Mouse (Mus musculus) megakaryocyte, embryonic 14.5 days (primary cell): ENCODE data around the gene Gse1. TPM values are rescaled to one million over a fixed set of nuclear protein-coding genes. Genes with fewer than 3 reads are reported as not detected.

Experiments used
- H3K27me3 ChIP-seq: replicated peaks from 2 replicates; pipeline ENCODE3; 2012; ENCODE audit warnings: inconsistent platforms
- H3K36me3 ChIP-seq: replicated peaks from 2 replicates; pipeline ENCODE3; 2012; ENCODE audit warnings: low read length, inconsistent platforms, mixed read lengths
- H3K4me1 ChIP-seq: 2 replicates; pipeline ENCODE4 v1.6.1; 2012; ENCODE audit warnings: inconsistent platforms
- H3K4me3 ChIP-seq: replicated peaks from 2 replicates; pipeline ENCODE3; 2012; ENCODE audit warnings: moderate library complexity, mild to moderate bottlenecking, inconsistent platforms
- H3K9me3 ChIP-seq: 2 replicates; pipeline ENCODE4 v1.6.1; 2012; ENCODE audit warnings: inconsistent platforms
- FLI1 ChIP-seq: IDR thresholded peaks from 2 replicates; pipeline ENCODE4 v1.6.1; 2012; ENCODE audit warnings: low read length, inconsistent platforms, mixed read lengths
- GATA1 ChIP-seq: IDR thresholded peaks from 3 replicates; pipeline ENCODE4 v1.6.1; 2012; ENCODE audit warnings: mixed read lengths, low read length, inconsistent platforms, borderline replicate concordance
- polyA plus RNA-seq: library from polyadenylated mRNA; stranded (reverse); fragments of >175 nt; gene quantifications from 2 replicates; pipeline ENCODE4 v1.2.3, GENCODE M21; 2012; ENCODE audit warnings: low replicate concordance; ENCODE audit not compliant: insufficient read depth

Gse1 gene
- polyA plus RNA-seq, 1 experiment: 163 TPM

GRCm38 (mm10) chr8:120520707-120521590, 292.7 kb downstream of the Gse1 start:
- TF ChIP-seq FLI1: no peak
- TF ChIP-seq GATA1: no peak
- H3K4me1 ChIP-seq: peaks cover 100% of the 10 kb centered on the region
- no peaks in the 10 kb centered on the region for H3K27me3 ChIP-seq
- H3K36me3 ChIP-seq: peaks cover 96% of the 10 kb centered on the region
- peak overlapping the region; percentile 18 for H3K4me3 ChIP-seq
- H3K9me3 ChIP-seq: no peaks in the 10 kb centered on the region

- H3K27me3 ChIP-seq: no peaks in the 10 kb centered on the region
- H3K36me3 ChIP-seq: peaks cover 96% of the 10 kb centered on the region
- H3K4me3 ChIP-seq: peak overlapping the region; percentile 23
- TF ChIP-seq GATA1: no peak
- TF ChIP-seq FLI1: no peak
- H3K4me1 ChIP-seq: peaks cover 100% of the 10 kb centered on the region
- H3K9me3 ChIP-seq: no peaks in the 10 kb centered on the region
Observed at GRCm38 (mm10) chr8:120521591-120521965, 293.3 kb downstream of the Gse1 start.

- TF ChIP-seq GATA1 (no peak), FLI1 (no peak)
- Histone ChIP-seq H3K36me3 (peaks cover 95% of the 10 kb centered on the region), H3K4me1 (peaks cover 100% of the 10 kb centered on the region), H3K27me3 (no peaks in the 10 kb centered on the region), H3K9me3 (no peaks in the 10 kb centered on the region), H3K4me3 (peak overlapping the region; percentile 64)
Observed at GRCm38 (mm10) chr8:120523641-120524040, 295.4 kb downstream of the Gse1 start.

- Histone ChIP-seq H3K4me1 (peaks cover 100% of the 10 kb centered on the region), H3K9me3 (no peaks in the 10 kb centered on the region), H3K4me3 (peak overlapping the region; percentile 84), H3K27me3 (no peaks in the 10 kb centered on the region), H3K36me3 (peaks cover 91% of the 10 kb centered on the region)
- TF ChIP-seq FLI1 (no peak), GATA1 (no peak)
Observed at GRCm38 (mm10) chr8:120525135-120525534, 296.9 kb downstream of the Gse1 start.

GRCm38 (mm10) chr8:120525832-120526231, 297.6 kb downstream of the Gse1 start:
- H3K36me3 ChIP-seq: peaks cover 89% of the 10 kb centered on the region

GRCm38 (mm10) chr8:120526577-120526976, 298.3 kb downstream of the Gse1 start:
- Histone ChIP-seq H3K4me1 (peaks cover 100% of the 10 kb centered on the region), H3K36me3 (peaks cover 89% of the 10 kb centered on the region), H3K9me3 (no peaks in the 10 kb centered on the region), H3K27me3 (no peaks in the 10 kb centered on the region), H3K4me3 (peak overlapping the region; percentile 84)
- TF ChIP-seq FLI1 (no peak), GATA1 (no peak)

More at GRCm38 (mm10) chr8:120525832-120526231, 297.6 kb downstream of the Gse1 start:
- TF ChIP-seq GATA1 (no peak), FLI1 (no peak)
- Histone ChIP-seq H3K27me3 (no peaks in the 10 kb centered on the region), H3K9me3 (no peaks in the 10 kb centered on the region), H3K4me1 (peaks cover 100% of the 10 kb centered on the region), H3K4me3 (peak overlapping the region; percentile 84)

- Histone ChIP-seq H3K36me3 (peaks cover 82% of the 10 kb centered on the region), H3K4me3 (peak overlapping the region; percentile 81), H3K9me3 (no peaks in the 10 kb centered on the region), H3K4me1 (peaks cover 100% of the 10 kb centered on the region), H3K27me3 (no peaks in the 10 kb centered on the region)
- no peak for TF ChIP-seq GATA1
- no peak for TF ChIP-seq FLI1
Observed at GRCm38 (mm10) chr8:120528332-120528731, 300.1 kb downstream of the Gse1 start.

GRCm38 (mm10) chr8:120529226-120529625, 301.0 kb downstream of the Gse1 start:
- Histone ChIP-seq H3K4me1 (peaks cover 100% of the 10 kb centered on the region), H3K9me3 (no peaks in the 10 kb centered on the region), H3K4me3 (peak overlapping the region; percentile 84), H3K36me3 (peaks cover 82% of the 10 kb centered on the region), H3K27me3 (no peaks in the 10 kb centered on the region)
- no peak for TF ChIP-seq FLI1
- no peak for TF ChIP-seq GATA1

- H3K36me3 ChIP-seq: peaks cover 73% of the 10 kb centered on the region
- TF ChIP-seq GATA1 (no peak), FLI1 (no peak)
- peaks cover 97% of the 10 kb centered on the region for H3K4me1 ChIP-seq
Observed at GRCm38 (mm10) chr8:120530954-120531656, 302.8 kb downstream of the Gse1 start.

More at GRCm38 (mm10) chr8:120530954-120531656, 302.8 kb downstream of the Gse1 start:
- Histone ChIP-seq H3K4me3 (peak overlapping the region; percentile 79), H3K9me3 (no peaks in the 10 kb centered on the region), H3K27me3 (no peaks in the 10 kb centered on the region)
